Mouse (Mus musculus): ENCODE data around the gene Ppcdc.
"Not testable (repeated sequence)": the region's sequence is repeated elsewhere in the genome, so short reads cannot be mapped to it uniquely, and the experiment has no call there.

Ppcdc gene

DNA sequence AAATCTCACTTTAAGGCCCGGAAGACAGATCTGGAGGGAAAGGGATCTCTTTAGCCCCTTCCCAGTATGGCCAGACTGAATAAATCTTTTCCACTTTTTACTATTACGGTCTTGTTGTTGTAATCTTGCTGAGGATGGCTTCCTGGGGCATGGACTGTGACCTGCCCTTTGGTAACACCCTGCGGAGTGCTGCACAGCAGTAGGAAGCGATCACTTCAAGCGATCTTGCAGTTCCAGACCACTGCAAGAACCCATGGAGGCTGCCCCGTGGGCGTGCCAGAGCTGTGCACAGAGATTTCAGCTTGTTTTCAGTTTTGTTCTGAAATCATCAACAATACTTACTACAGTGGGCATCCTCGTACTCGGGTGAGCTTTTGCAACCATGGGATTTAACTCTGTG is 8.7 kb downstream of the Ppcdc start:
- DNase-seq (ENCODE audit: extremely low spot score, low read depth, low spot score): no peak

GRCm38 (mm10) chr9:57428391-57428790 is 11.5 kb downstream of the Ppcdc start:
- no peak for DNase-seq (ENCODE audit: extremely low spot score, low read depth, low spot score)

DNA sequence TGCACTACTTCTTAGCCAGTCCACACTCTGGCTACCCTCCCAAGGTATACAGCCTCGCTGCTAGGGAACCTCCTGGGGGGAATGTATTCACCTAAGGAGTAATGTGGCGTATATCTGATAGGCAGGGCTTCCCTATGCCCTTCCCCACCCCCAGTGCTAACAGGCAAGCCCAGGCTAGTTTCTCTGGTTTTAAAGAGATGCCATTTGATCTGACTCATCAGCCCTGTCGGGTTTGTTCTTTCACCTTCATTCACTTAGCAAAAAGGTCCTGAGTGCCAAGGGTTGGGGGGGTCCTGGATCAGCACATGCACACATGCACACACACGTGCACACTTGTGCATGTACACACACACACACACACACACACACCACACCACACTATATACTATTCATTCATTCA is 12.0 kb downstream of the Ppcdc start:
- no peak for DNase-seq (ENCODE audit: extremely low spot score, low read depth, low spot score)

DNA sequence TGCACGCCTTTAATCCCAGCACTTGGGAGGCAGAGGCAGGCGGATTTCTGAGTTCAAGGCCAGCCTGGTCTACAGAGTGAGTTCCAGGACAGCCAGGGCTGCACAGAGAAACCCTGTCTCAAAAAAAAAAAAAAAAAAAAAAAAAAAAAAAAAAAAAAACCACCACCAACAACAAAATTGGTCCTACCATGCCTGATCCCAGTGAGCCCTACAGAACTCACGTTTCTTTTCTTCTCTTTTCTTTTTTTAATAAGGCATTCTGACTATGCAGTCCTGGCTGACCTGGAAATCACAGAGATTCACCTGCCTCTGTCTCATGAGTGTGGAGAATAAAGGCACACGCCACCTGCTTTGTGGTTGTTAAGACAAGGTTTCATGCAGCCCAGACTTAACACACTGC is 12.8 kb downstream of the Ppcdc start:
- not testable (repeated sequence) for DNase-seq (ENCODE audit: extremely low spot score, low read depth, low spot score)

DNA sequence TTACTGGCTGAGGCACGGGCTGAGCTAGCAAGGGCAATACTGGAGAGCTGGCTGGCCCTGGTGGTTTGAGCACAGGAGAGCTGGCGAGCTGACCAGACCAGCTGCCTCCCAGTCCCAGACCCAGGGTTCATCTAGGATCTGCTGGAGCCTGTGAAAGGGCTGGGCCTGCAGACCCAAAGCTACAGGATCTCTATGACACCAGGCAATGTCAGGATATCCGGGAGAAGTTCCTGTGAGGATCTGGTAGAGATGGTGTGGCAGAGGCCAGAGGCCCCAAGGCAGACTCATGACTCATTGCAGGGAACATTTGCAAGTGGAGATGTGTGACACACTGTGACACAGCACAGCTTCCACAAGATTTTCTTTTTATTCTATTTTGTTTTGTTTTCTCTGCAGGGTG is 14.8 kb downstream of the Ppcdc start:
- no peak for DNase-seq (ENCODE audit: extremely low spot score, low read depth, low spot score)

DNA sequence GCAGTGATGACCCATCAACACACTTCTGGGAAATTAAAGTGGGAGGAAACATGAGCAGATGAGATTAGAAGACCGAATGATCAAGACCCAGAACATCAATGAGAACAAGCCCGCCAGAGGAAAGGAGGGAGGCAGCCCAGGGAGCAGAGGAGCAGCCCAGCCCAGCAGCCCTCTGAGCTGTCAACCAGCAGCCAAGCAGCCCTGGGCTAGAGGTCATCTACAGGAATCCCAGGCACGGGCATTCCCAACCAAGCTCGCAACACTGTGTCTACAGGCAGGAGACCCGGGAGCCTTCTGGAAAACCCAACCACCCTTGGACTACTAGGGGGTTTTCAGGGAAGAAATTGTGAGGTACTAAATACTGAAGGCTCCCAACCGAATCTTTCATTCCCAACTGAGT is 15.9 kb downstream of the Ppcdc start:
- no peak for DNase-seq (ENCODE audit: extremely low spot score, low read depth, low spot score)

DNA sequence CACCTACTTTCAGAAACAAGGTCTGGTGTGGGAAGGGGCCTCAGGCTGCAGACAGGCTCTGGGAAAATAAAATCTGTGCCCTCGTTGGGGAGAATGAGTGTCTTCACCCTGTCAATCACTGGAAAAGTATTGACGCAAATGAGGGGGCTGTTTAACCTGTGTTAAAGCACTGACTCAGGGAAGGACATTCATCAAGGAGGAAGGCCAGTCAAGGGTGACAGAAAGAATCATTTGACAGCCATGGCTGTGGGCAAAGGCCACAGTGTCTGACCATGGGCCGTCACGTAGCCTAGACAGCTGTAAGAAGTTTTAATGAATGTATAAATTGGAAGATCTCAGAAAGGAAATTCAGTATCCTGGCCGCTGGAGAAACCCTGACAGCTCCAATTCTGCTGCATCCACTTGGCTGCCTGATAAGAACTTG is 18.2 kb downstream of the Ppcdc start:
- DNase-seq (ENCODE audit: extremely low spot score, low read depth, low spot score): no peak

DNA sequence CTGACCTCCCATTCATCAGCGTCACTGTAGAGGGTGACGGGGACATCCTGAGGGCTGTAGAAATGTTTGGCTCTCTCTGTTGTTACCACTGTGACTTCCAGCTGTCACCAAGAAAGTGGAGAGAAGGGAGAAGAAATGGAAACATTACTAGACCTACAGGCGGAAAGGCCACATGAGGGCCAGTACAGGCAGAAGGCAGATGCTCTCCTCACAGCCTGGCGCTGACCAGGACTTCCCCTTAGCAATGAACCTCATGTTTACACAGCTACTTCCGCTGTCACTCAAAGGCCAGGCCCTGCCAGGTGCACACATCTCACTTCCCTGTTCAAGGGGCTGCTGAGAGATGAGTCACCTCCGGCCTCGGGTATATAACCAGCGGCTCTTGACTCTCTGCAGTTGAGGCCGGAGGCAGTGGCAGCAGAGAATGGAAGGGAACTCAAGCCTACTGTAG is 18.8 kb downstream of the Ppcdc start:
- DNase-seq (ENCODE audit: extremely low spot score, low read depth, low spot score): no peak

- DNase-seq (ENCODE audit: extremely low spot score, low read depth, low spot score): no peak
These were observed 19.4 kb downstream of the Ppcdc start for GRCm38 (mm10) chr9:57420321-57421120.

GRCm38 (mm10) chr9:57419521-57420267 is 20.2 kb downstream of the Ppcdc start:
- no peak for DNase-seq (ENCODE audit: extremely low spot score, low read depth, low spot score)

DNA sequence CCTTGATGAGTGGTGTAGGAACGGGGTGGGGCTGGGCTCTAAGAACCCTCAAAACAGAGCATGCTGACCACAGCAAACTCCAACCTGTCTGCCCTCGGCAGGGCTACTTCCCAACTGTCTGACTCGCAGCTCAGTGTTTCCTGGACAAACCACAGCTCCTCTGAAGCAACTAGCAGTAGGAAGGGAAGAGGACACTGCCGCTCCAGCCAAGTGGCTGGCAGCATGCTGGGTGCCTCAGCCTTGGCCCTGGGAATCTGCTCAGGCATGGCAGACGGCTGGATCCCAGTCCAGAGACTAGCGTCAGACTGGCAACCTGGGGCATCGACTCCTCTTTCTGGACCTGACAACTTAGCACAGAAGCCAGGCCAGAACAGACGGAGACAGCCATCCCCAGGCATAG is 22.6 kb downstream of the Ppcdc start:
- no peak for DNase-seq (ENCODE audit: extremely low spot score, low read depth, low spot score)

DNA sequence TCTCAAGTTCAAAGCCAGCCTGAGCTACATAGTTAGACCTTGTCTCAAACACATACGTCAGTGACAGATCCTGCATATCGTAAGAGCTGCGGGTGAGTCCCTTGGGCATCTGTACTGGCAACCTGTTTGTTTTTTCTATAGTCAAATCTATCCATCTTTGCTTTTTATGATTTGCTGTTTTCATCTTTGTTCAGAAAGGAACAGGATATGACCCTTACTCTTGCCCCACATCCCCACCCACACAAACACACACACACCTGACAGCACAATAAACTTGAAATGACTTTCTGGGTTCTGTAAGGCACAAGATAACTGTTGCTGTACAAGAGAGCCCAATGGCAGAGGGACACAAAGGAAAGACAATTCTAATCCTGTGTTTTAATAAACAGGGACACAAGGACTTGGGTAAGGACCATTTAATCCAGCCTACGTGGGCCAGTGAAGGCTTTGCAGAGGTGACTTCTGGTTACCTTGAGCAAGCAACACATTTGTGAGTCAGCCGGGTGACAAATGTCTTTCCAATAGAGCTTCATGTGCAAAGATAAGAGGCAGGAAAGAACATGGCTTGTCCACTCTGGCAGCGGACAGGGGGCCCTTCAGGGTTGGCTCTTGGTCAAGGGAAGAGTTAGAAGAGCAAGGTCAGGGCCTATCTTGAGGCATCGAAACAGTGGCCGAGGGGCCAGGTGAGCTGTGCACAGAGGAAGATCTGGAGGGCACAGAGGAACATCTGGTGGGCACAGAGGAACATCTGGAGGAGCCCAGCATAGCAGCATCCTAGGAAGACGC is 32.6 kb downstream of the Ppcdc start:
- DNase-seq (ENCODE audit: extremely low spot score, low read depth, low spot score): no peak

DNA sequence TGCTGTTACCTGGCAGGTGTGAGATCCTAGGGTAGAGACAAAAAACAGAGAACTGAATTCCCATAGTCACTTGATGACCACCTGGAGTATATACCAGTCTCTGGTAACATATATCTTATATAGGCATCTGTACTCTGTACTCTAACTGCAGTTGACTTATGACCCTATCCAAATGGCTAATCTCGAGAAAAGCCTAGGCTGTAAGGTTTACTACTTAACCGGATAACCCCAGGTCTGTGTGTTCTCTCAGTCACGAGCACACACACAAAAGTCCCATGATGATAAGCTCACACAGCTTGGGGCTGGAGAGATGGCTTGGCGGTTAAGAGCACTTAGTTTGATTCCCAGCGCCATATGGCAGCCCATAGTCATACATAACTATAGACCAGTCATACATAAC is 33.5 kb downstream of the Ppcdc start:
- no peak for DNase-seq (ENCODE audit: extremely low spot score, low read depth, low spot score)

DNA sequence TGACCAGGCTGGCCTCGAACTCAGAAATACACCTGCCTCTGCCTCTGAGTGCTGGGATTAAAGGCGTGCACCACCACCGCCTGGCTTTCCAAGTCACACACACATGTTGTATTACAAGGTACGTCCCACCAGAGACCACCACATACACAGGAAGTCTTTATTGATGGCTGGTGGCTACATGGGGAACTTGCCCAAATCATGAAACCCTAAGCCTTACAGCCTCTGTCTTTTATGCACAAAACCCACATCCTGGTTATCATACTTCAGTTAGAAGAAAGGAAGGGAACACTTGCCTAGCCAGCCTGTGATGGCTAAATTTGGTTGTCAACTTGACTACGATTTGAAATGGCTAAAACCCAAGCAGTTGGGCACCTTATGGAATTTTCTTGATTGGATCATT is 35.9 kb downstream of the Ppcdc start:
- no peak for DNase-seq (ENCODE audit: extremely low spot score, low read depth, low spot score)

DNA sequence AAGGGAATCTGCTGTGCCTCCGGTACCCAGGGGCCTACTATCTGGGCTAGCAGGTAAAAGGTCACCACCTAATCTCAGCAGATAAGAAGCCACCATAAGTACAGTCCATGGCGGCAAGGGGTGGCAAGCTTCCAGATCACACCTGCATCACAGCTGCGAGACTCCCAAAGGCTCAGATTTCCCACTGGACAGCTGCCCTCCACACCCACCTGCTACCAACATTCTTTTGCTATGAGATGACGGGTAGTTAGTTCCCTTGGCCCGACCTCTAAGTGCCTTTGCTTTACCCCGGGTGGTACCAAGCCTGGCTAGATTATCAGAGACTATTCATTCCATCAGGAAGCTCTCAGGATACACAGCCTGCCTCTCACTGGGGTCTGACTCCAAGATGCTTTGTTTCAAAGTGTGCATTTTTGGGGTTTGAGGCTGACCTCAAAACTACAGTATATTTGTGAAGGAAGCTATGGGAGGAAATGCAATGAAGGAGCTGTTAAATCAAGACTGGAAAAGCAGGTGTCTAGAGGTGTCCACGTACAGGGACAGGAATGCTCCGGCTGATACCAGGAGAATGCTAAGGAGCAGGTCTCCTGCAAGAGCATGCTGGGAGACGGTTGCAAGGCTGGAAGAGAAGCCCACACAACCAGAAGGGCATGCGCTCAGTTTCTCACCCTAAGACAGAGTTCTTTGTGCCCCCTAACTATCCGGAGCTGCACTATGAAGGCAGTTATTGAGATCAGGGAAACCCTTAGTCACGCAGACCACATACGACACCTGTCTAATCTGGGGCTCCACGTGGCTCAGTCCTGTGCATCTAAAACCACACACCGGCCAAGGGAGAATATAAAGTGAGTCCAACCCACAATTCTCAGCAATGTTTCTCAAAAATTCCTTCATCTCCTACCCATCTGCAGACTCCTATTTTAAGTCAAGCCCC is 37.3 kb downstream of the Ppcdc start:
- no peak for DNase-seq (ENCODE audit: extremely low spot score, low read depth, low spot score)

DNA sequence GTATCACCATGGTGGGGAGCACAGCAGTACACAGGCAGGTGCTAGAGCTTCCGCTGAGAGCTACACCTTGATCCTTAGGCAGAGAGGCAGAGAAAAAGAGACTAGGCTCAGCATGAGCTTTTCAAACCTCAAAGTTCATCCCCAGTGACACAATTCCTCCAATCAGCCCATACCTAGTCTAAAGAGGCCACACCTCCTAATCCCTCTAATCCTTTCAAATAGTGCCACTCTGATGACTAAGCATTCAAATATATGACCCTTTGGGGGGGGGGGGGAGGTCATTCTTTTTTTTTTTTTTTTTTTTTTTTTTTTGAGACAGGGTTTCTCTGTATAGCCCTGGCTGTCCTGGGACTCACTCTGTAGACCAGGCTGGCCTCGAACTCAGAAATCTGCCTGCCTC is 41.2 kb downstream of the Ppcdc start:
- DNase-seq (ENCODE audit: extremely low spot score, low read depth, low spot score): no peak

GRCm38 (mm10) chr9:57392892-57393291 is 47.0 kb downstream of the Ppcdc start:
- no peak for DNase-seq (ENCODE audit: extremely low spot score, low read depth, low spot score)

DNA sequence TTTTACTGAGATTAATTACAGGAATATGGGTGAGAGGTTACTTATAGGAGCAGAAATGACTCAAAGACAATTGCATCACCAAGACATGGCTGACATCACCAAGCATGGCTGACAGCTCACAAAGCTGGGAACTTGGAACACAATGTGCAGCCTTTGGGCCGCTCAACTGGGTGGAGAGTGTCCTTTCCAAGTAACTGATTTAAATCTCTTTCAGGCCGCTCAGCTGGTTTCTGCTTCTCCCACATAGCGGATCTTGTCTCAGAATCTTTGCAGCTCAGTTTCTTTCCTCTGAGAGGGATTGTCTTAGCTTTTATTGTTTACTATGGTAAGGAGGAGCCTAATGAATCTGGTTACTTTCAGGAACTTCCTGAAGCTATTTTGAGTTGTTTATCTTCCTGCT is 49.1 kb downstream of the Ppcdc start:
- DNase-seq (ENCODE audit: extremely low spot score, low read depth, low spot score): no peak

DNA sequence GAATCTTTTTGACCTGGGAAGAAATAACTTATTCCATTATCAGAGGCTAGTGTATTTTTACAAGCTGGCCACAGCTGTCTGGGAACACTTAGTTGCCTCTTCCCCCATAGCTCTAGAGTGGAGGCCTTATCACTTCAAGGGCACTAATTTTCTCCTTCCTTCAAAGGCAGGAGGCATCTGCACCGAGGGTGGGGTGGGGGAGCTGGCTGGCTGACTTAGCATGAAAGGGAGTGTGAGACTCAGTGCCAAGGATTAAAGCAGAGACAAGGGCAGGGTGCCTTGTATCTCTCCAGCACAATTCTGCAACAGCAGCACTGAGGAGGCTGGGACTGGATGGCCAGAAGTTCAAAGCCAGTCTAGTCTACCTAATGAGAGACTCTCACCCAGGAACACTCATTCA is 50.8 kb downstream of the Ppcdc start:
- no peak for DNase-seq (ENCODE audit: extremely low spot score, low read depth, low spot score)

GRCm38 (mm10) chr9:57386926-57387325 is 53.0 kb downstream of the Ppcdc start:
- no peak for DNase-seq (ENCODE audit: extremely low spot score, low read depth, low spot score)

DNA sequence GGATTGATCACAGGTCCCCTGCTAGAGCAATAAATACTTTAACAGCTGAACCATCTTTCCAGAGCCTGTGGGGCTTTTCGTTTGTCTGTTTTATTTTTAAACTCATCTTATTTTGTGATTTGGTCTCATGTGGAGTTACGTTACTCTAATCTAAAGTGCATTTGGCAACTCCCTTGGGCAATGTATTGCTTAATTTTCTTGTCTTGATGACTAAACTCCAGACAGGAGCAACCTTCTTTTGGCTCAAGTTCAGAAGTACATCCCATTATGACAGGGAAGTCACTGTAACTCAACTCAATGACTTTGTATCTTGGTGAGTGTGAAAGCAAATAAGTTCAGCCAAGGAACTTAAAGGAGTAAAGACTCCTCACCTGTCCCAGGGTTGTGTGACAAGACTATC is 55.3 kb downstream of the Ppcdc start:
- DNase-seq (ENCODE audit: extremely low spot score, low read depth, low spot score): no peak
